Mouse (Mus musculus) thymus, postnatal 14 days (tissue): Measurements from ENCODE around the gene Oprm1.

ENCODE experiments used
- DNase-seq: peaks from one replicate; pipeline ENCODE4 v3.0.0; 2021

Gene Oprm1

GRCm38 (mm10) chr10:7049901-7050300, 291.6 kb downstream of the Oprm1 start:
- no peak for DNase-seq

- DNase-seq: no peak
Observed at GRCm38 (mm10) chr10:7052315-7053017, 294.2 kb downstream of the Oprm1 start, which contains the start of gene Ipcef1. Gene Ipcef1 (minus strand): TSS chr10:7052478.

GRCm38 (mm10) chr10:7054560-7055205, 296.4 kb downstream of the Oprm1 start:
- no peak for DNase-seq

GRCm38 (mm10) chr10:7057546-7057945, 299.2 kb downstream of the Oprm1 start:
- no peak for DNase-seq

- no peak for DNase-seq
Observed at GRCm38 (mm10) chr10:7060326-7060725, 302.0 kb downstream of the Oprm1 start.

GRCm38 (mm10) chr10:7062993-7063392, 304.7 kb downstream of the Oprm1 start:
- DNase-seq: no peak

- DNase-seq: no peak
Observed at GRCm38 (mm10) chr10:7063752-7064457, 305.6 kb downstream of the Oprm1 start.

GRCm38 (mm10) chr10:7068608-7069007, 310.3 kb downstream of the Oprm1 start:
- peak; percentile 31 for DNase-seq

GRCm38 (mm10) chr10:7069090-7069489, 310.8 kb downstream of the Oprm1 start:
- DNase-seq: no peak

GRCm38 (mm10) chr10:7070100-7070835, 312.0 kb downstream of the Oprm1 start:
- no peak for DNase-seq

- no peak for DNase-seq
Observed at GRCm38 (mm10) chr10:7070924-7071323, 312.6 kb downstream of the Oprm1 start.

GRCm38 (mm10) chr10:7074231-7074630, 315.9 kb downstream of the Oprm1 start:
- DNase-seq: no peak

- DNase-seq: no peak
Observed at GRCm38 (mm10) chr10:7075661-7076060, 317.4 kb downstream of the Oprm1 start.

- DNase-seq: peak; percentile 56
Observed at GRCm38 (mm10) chr10:7076201-7076600, 317.9 kb downstream of the Oprm1 start.

- DNase-seq: no peak
Observed at GRCm38 (mm10) chr10:7076662-7077211, 318.4 kb downstream of the Oprm1 start.

- DNase-seq: no peak
Observed at GRCm38 (mm10) chr10:7077389-7077808, 319.1 kb downstream of the Oprm1 start.

- no peak for DNase-seq
Observed at GRCm38 (mm10) chr10:7077971-7078370, 319.7 kb downstream of the Oprm1 start.
